Mouse (Mus musculus) cortical plate, adult 2 months (tissue): Measurements from ENCODE around the gene Pdcd10. TPM values are rescaled to one million over a fixed set of nuclear protein-coding genes. Genes with fewer than 3 reads are reported as not detected.

Experiments
- H3K27ac ChIP-seq: fragments of 200-500 bp; 2 replicates; pipeline ENCODE4 v1.5.1; 2012; ENCODE audit warnings: low read length, control low read depth, inconsistent platforms; ENCODE audit not compliant: insufficient read depth
- H3K4me1 ChIP-seq: fragments of 200-500 bp; 2 replicates; pipeline ENCODE4 v1.6.1; 2011; ENCODE audit warnings: low read length; ENCODE audit not compliant: control insufficient read depth, insufficient read depth
- H3K4me3 ChIP-seq: fragments of 200-500 bp; 2 replicates; pipeline ENCODE4 v1.5.1; 2011; ENCODE audit warnings: mild to moderate bottlenecking, low read length, control low read depth; ENCODE audit not compliant: insufficient read depth
- CTCF ChIP-seq: fragments of 200-500 bp; IDR thresholded peaks from 2 replicates; pipeline ENCODE4 v1.5.1; 2011; ENCODE audit warnings: mild to moderate bottlenecking, control low read depth, low read length; ENCODE audit not compliant: insufficient read depth; ENCODE audit errors: extremely low read depth
- POLR2A ChIP-seq: fragments of 200-500 bp; IDR thresholded peaks from 2 replicates; pipeline ENCODE4 v1.6.1; 2011; ENCODE audit warnings: mild to moderate bottlenecking, low read length, control low read depth; ENCODE audit not compliant: insufficient read depth; ENCODE audit errors: extremely low read depth
- polyA plus RNA-seq: library from polyadenylated mRNA; depleted of rRNA; stranded (reverse); fragments of >200 nt; gene quantifications from 2 replicates; pipeline ENCODE4 v1.2.3, GENCODE M21; 2012; rRNA removed

Pdcd10 gene
- polyA plus RNA-seq: 38.8 and 43.3 TPM in 2 replicates

DNA sequence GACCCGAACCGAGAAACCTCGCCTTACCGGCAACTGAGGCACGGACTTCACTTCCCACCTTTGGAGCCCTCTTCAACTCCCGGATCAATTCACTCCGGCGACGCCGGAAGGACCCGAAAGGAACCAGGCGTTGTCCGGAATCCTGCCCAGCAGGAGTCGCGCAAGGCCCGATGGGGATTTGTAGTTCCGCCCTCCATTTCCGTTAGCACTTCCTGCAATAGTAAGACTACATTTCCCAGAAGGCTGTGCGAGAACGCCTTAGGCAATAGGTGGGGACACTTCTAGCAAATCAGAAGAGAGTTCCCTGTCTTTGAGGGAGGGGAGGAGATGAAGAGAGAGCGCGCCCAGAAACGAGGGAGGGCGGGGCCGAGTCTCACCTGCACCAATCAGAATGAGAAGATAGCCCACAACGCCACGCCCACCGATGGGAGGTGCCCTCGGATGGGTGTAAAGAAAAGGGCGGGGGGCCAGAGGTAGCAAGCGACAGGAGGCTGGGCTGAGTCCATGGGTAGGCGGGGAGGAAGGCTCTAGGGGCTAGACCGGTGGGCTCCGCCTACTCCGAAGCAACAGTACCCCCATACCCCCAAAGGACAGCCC, at the start of gene Pdcd10:
TSS of gene Pdcd10 (minus strand) at position 162 of the 597 bp plus-strand sequence.
- H3K27ac ChIP-seq: peak within 1 kb of the TSS; percentile 54
- peak within 1 kb of the TSS; percentile 59 for H3K4me3 ChIP-seq
- TF ChIP-seq CTCF (no peak), POLR2A (peak; percentile 73; the same call in 1 of the 2 replicates)
- peaks cover 2% of the 10 kb centered on the region; the same call in 1 of the 2 replicates for H3K4me1 ChIP-seq

DNA sequence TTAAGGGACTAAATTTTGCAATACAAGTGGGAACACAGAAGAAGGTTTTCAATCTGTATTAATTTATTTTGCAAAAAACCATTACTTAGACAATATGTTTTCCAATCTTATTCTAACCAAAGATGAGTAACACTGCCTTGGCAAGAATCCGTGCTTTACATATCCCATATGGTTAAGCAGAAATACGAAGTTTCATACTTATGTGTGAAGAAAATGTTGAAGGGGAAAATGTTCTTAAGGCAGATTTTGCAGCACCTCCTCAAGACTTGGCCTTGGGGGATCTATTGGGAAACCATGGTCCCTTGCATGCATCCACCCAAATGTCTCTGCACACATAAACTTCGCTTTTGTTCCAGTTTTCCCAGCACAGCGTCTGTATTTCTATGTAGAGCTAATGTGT, 28.2 kb upstream of the Pdcd10 start:
- TF ChIP-seq CTCF (no peak), POLR2A (no peak)
- no peak overlapping the region for H3K27ac ChIP-seq
- H3K4me1 ChIP-seq: peaks cover 2% of the 10 kb centered on the region
- no peak overlapping the region for H3K4me3 ChIP-seq

DNA sequence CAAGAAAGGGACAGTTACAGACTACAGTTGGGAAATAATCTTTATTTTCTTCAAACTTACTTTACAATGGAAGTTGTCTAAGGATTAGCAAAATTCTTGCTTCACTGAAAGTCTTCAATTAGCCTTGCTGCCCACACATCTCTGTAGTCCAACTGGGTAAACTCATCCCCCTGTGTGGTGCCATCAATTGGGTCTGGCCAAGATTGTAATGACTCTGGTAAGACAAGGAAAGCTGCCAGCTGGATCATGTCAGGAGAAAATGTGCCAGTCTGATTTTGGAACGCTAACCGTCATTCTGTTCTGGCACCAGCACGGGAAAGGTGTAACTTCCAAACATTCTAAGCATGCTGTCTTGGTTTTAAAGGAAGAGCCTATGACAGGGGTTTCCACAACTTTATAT, 26.6 kb upstream of the Pdcd10 start:
- Histone ChIP-seq H3K4me1 (peaks cover 2% of the 10 kb centered on the region), H3K27ac (no peak overlapping the region), H3K4me3 (no peak overlapping the region)
- TF ChIP-seq POLR2A (no peak), CTCF (no peak)

DNA sequence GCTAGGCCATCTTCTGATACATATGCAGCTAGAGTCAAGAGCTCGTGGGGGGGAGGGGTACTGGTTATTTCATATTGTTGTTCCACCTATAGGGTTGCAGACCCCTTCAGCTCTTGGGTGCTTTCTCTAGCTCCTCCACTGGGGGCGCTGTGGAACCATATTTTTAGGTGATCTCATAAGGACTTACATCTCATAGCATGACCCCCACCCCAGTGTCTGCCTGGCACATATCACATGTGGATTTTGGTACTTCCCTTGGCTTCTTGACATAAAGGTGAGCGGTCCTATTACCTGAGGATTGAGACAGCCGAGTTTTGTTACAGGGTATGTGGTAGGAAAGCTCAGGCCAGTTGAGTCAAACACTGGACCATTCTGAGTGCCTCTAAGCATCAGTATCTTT, 22.7 kb upstream of the Pdcd10 start:
- H3K27ac ChIP-seq: no peak overlapping the region
- H3K4me1 ChIP-seq: no peaks in the 10 kb centered on the region; the same call in 1 of the 2 replicates
- TF ChIP-seq CTCF: no peak
- H3K4me3 ChIP-seq: no peak overlapping the region

DNA sequence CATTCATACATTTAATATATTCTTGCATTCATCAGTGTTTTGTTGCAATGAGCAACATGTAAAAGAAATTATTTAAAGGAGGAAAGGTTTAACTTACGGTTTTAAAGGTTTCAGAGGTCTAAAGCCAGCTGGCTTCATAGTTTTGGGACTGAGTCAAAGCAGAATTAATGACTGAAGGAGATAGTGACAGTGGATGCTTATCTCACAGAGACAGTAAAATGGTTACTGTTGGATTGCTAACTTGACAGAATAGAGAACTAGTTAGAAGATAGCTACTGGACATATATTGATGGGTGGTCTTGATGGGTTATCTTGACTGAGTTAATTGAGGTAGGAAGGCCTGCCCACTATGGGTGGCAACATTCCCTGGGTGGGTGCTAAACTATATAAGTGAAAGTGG, 18.9 kb upstream of the Pdcd10 start:
- Histone ChIP-seq H3K27ac (no peak overlapping the region), H3K4me3 (no peak overlapping the region), H3K4me1 (peaks cover 2% of the 10 kb centered on the region; the same call in 1 of the 2 replicates)
- TF ChIP-seq CTCF: no peak
- no peak for TF ChIP-seq POLR2A

DNA sequence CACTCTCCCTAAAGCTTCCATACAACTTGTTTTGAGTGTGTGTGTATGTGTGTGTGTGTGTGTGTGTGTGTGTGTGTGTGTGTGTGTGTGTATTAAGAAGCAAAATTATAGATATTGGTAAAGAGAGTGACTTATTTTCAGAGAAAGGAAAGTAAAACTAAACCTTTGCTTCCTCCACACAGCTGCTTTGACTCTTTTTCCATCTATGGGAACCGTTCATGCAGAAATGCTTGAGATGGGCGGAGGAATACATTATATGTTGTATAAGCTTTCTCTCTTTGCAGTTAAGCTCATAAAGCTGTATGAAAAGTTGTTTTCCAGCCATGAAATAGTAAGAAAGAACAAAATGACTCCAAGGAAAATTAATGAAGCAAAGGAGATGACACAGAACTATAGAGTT, 17.4 kb upstream of the Pdcd10 start:
- peaks cover 2% of the 10 kb centered on the region; the same call in 1 of the 2 replicates for H3K4me1 ChIP-seq
- H3K4me3 ChIP-seq: no peak overlapping the region
- TF ChIP-seq CTCF (no peak), POLR2A (no peak)
- H3K27ac ChIP-seq: no peak overlapping the region; the same call in 1 of the 2 replicates

DNA sequence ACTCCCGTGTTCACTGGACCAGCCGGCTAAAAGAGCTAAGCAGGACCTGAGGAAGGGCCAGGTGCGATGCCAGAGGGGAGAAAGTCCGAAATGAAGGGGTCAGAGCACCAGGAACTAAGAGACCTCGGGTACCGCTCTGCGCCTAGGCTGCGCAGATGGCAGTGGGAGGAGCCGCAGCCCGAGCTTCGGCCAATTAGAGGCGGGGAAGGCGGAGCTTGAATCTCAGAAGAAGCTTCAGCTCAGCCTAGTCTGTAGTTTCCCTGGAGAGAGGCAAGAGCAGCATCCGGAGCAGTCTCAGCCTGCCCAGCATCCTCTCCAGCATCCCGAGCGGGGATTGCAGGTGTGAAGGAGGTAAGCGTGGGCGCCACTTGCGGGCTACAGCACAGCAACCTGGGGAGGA, 636 bp upstream of the Pdcd10 start, which contains the start of gene Serpini1:
TSS of gene Serpini1 (plus strand) at position 256 of the 400 bp plus-strand sequence.
- Histone ChIP-seq H3K27ac (peak within 1 kb of the TSS; percentile 54), H3K4me3 (peak within 1 kb of the TSS; percentile 59), H3K4me1 (peaks cover 2% of the 10 kb centered on the region; the same call in 1 of the 2 replicates)
- TF ChIP-seq CTCF (no peak), POLR2A (peak; percentile 99)

DNA sequence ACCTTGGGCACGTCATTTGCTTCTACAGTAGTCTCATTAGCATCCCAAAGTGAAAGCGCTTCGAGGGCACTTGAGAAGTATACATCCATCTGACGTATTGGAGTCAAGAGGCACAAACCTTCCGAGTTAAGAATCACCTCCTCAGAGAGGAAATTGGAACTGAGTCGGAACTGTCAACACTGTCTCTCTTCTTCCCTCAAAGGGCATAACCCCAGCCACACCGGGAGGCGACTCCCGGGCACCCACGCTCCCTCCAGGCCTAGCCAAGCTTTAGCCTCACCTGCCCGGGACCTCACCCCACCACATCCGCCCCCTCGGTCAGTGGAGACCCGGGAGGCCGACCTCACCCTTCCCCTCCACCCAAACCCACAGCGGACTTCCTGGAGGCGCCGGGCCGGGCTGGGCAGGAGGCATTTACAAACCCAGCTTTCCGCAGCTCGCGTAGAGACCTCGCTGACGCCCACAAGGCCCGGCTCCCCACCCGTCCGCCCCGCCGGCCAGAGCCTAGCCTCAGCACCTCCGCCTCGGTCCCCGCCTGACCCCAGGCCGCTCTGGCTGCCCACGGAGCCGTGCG, 448 bp downstream of the Pdcd10 start:
- TF ChIP-seq POLR2A (no peak), CTCF (no peak)
- H3K4me3 ChIP-seq: peak overlapping the region; percentile 59

DNA sequence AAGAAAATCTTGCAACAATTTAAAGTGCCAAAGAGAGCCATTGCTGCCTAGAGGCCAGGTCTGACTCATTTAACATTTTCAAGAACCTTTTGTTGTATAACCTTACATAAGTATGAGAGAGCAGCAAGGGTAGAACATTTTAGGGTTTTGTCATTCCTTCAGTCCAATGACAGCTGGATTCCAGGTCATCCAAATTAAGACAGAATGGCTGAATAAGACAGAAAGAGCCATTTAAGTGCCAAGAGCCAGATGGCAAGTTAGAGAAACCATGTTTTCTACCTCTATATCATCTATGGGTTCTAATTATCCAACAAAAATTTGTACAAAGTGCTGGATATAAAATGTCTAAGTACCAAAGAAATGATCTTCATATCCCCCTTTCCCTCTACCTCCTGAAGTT, 5.4 kb downstream of the Pdcd10 start:
- H3K4me3 ChIP-seq: no peak overlapping the region
- TF ChIP-seq CTCF: no peak
- no peak for TF ChIP-seq POLR2A
- peaks cover 2% of the 10 kb centered on the region; the same call in 1 of the 2 replicates for H3K4me1 ChIP-seq
- H3K27ac ChIP-seq: no peak overlapping the region

More for the DNA sequence above, 448 bp downstream of the Pdcd10 start:
- H3K4me1 ChIP-seq: peaks cover 2% of the 10 kb centered on the region; the same call in 1 of the 2 replicates
- no peak overlapping the region for H3K27ac ChIP-seq

DNA sequence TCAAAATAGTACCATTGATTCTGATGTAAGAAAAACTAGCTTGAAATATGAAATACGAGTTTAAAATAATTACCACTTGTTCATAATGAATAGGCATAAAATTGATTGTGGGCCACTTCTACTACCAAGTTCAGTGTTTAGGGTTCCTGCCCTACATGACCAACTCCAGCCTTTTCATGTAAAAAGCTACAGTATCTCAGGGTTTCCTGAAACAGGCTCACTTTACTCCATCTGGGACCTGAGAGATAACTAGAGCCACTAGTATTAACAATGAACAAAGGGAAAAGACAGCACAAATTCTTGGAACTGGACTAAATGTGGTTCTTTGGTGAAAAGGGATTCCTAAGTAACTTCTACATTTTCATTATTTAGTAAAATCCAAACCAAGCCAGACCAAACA, 12.4 kb downstream of the Pdcd10 start:
- Histone ChIP-seq H3K4me3 (no peak overlapping the region), H3K4me1 (no peaks in the 10 kb centered on the region; the same call in 1 of the 2 replicates)
- TF ChIP-seq POLR2A (no peak), CTCF (no peak)

More for the DNA sequence above, 12.4 kb downstream of the Pdcd10 start:
- H3K27ac ChIP-seq: no peak overlapping the region
